Mouse (Mus musculus): ENCODE measurements at regions not wholly inside any gene's neighbourhood (a gene's known extent, or its start where the extent isn't known, plus 50 kb on each side); places are given as distances from the start of the nearest gene placed in this dataset.

DNA sequence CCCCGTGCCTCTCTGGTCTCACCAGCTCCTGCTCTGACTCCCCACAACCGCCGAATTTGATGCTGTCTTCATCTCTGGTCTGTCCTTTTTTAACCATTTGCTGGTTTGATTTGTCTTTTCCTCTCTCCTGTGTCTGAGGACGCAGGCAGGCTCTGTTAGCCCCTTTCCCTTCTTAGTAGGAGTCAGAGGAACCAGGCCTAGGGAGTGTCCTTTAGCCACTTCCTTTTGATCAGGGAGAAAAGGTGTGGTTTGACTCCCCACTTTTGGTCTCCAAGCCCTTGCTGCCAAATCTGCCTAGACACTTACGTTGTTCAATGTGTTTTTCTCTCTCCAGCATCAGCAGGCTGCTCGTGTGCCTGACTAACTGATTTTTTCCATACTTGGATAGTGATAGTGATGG, 120.5 kb downstream of the Lrrc30 start:
- Histone ChIP-seq H3K27ac (ENCODE audit: control insufficient read depth, insufficient read depth, low read depth, low read length, poor library complexity) (no peak overlapping the region), H3K4me1 (ENCODE audit: control insufficient read depth, insufficient read depth, low read length) (no peaks in the 10 kb centered on the region), H3K4me3 (replicated peaks; ENCODE audit: control insufficient read depth, low read depth, low read length) (no peak overlapping the region)
- TF ChIP-seq CTCF (IDR thresholded peaks at IDR 0.05; ENCODE audit: control insufficient read depth, insufficient read depth, low read length) = no peak
- TF ChIP-seq POLR2A (IDR thresholded peaks at IDR 0.05; ENCODE audit: borderline replicate concordance, control insufficient read depth, low read depth, low read length) = no peak
- WGBS = 40% methylated on average over 6 of the region's 6 CpGs

DNA sequence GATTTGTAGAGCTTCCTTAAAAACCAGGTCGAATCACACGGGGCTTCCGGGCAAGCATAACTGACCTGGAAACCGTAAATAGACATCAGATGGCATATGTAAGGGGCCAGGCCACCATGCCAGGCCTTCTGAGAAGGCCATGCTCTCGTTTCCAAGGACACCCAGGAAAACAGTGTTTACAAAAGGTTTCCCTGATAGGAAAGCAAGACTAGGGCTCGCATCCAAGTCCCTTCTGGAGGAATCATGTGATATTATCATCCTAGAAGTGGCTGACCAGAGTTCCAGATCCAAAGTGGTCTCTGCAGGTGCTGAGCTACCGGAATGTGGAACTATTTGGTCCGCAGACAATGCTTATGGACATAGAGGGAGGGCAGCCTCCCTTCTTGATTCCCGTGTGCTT, 122.6 kb downstream of the Lrrc30 start:
- WGBS = 84% methylated on average over 9 of the region's 9 CpGs
- H3K27ac ChIP-seq (ENCODE audit: control insufficient read depth, insufficient read depth, low read depth, low read length, poor library complexity) = no peak overlapping the region
- no peak for TF ChIP-seq CTCF (IDR thresholded peaks at IDR 0.05; ENCODE audit: control insufficient read depth, insufficient read depth, low read length)
- no peak for TF ChIP-seq POLR2A (IDR thresholded peaks at IDR 0.05; ENCODE audit: borderline replicate concordance, control insufficient read depth, low read depth, low read length)
- H3K4me1 ChIP-seq (ENCODE audit: control insufficient read depth, insufficient read depth, low read length) = no peaks in the 10 kb centered on the region
- H3K4me3 ChIP-seq (replicated peaks; ENCODE audit: control insufficient read depth, low read depth, low read length) = no peak overlapping the region

DNA sequence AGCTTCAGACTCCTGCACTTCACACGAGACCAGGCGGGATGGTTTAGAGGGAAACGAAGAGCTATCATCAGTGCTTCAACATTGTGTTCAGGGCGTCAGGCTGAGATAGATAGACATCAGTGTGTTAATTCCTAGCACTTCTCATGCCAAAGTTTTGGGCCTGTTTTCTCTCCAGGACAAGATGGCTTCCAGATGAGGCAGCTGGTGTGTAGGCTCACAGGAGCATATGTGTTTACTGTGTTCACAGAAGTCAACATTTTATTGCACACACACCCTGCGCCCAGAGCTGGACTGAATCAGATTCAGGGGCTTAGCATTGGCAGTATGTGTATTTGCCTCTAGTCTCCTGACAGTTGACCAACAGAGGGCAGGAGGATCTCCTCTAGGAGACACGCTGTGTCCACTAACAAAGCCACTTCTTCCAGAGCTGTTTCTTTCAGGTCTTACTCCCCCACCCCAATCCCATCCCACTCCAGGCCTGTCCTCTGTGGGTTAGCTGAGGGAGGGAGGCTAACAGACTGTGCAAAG, 123.4 kb downstream of the Lrrc30 start:
- H3K27ac ChIP-seq (ENCODE audit: control insufficient read depth, insufficient read depth, low read depth, low read length, poor library complexity) = no peak overlapping the region
- H3K4me1 ChIP-seq (ENCODE audit: control insufficient read depth, insufficient read depth, low read length) = no peaks in the 10 kb centered on the region
- TF ChIP-seq CTCF (IDR thresholded peaks at IDR 0.05; ENCODE audit: control insufficient read depth, insufficient read depth, low read length) (no peak), POLR2A (IDR thresholded peaks at IDR 0.05; ENCODE audit: borderline replicate concordance, control insufficient read depth, low read depth, low read length) (no peak)
- H3K4me3 ChIP-seq (replicated peaks; ENCODE audit: control insufficient read depth, low read depth, low read length) = no peak overlapping the region
- 80% methylated on average over 6 of the region's 6 CpGs for WGBS

DNA sequence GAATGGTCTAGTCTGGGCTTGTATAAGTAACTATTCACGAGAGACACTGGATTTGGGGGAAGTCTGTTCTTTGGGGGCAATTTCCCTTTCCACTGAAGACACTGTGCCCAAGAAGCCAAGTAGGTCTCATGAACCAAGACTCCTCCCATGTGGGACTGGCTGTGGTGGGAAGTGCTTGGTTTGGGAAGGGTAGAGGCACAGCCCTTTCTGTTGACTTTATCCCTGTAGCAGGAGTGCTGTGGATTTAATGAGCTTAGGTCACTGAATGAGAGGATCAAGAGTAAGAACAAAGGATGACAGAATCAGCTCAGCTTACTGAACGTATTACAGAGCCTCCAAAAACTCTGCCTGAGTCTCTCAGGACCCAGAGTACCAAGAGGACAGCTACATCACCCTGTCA, 124.2 kb downstream of the Lrrc30 start:
- 64% methylated on average over 2 of the region's 2 CpGs for WGBS
- H3K4me3 ChIP-seq (replicated peaks; ENCODE audit: control insufficient read depth, low read depth, low read length) = no peak overlapping the region
- H3K27ac ChIP-seq (ENCODE audit: control insufficient read depth, insufficient read depth, low read depth, low read length, poor library complexity) = no peak overlapping the region
- TF ChIP-seq POLR2A (IDR thresholded peaks at IDR 0.05; ENCODE audit: borderline replicate concordance, control insufficient read depth, low read depth, low read length) (no peak), CTCF (IDR thresholded peaks at IDR 0.05; ENCODE audit: control insufficient read depth, insufficient read depth, low read length) (no peak)
- no peaks in the 10 kb centered on the region for H3K4me1 ChIP-seq (ENCODE audit: control insufficient read depth, insufficient read depth, low read length)

DNA sequence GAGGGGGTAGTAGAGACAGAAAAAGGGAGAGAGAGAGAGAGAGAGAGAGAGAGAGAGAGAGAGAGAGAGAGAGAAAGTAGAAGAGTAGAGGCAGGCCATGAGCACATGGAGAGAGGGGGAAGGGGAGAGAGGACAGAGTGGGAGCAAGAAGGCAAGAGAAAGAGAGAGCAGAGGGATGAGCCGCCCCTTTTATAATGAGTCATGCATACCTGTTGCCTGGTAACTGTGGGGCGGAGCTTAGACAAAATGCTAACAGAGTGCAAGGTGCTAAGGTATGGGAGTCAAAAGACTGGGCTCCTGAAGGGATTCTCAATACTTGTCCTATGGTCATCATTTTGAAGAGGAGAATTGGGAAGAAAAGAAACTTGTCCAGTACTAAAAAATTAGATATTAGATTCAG, 126.1 kb downstream of the Lrrc30 start:
- Histone ChIP-seq H3K4me1 (ENCODE audit: control insufficient read depth, insufficient read depth, low read length) (no peaks in the 10 kb centered on the region), H3K27ac (ENCODE audit: control insufficient read depth, insufficient read depth, low read depth, low read length, poor library complexity) (no peak overlapping the region), H3K4me3 (replicated peaks; ENCODE audit: control insufficient read depth, low read depth, low read length) (no peak overlapping the region)
- no peak for TF ChIP-seq POLR2A (IDR thresholded peaks at IDR 0.05; ENCODE audit: borderline replicate concordance, control insufficient read depth, low read depth, low read length)
- no peak for TF ChIP-seq CTCF (IDR thresholded peaks at IDR 0.05; ENCODE audit: control insufficient read depth, insufficient read depth, low read length)
- WGBS = 77% methylated on average over 2 of the region's 2 CpGs

DNA sequence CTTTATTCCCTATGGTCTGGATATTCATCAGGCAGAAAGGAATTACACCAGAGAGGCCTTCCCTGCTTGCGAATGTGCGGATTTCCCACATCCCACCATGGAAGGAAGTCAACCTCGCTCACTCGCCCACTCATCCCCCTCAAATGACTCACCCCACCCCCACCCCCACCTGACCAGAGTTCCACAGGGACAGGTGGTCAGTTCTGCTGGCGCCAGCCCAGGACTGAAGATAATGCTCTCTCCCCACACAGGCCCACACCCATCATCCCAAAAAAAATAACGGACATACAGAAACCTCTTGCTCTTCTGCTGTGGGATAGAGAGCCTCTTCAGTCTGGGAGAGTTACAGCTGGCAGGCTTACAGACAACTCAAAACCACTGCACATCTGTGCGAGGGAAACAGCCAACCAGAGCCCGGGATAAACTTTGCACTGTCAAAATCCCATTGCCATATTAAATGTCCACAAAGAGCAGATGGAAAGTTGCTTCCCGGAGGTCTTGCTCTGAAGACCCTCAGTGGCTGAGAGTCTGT, 128.0 kb downstream of the Lrrc30 start:
- TF ChIP-seq POLR2A (IDR thresholded peaks at IDR 0.05; ENCODE audit: borderline replicate concordance, control insufficient read depth, low read depth, low read length) (no peak), CTCF (IDR thresholded peaks at IDR 0.05; ENCODE audit: control insufficient read depth, insufficient read depth, low read length) (no peak)
- Histone ChIP-seq H3K27ac (ENCODE audit: control insufficient read depth, insufficient read depth, low read depth, low read length, poor library complexity) (no peak overlapping the region), H3K4me1 (ENCODE audit: control insufficient read depth, insufficient read depth, low read length) (no peaks in the 10 kb centered on the region), H3K4me3 (replicated peaks; ENCODE audit: control insufficient read depth, low read depth, low read length) (no peak overlapping the region)
- WGBS = 58% methylated on average over 9 of the region's 9 CpGs

DNA sequence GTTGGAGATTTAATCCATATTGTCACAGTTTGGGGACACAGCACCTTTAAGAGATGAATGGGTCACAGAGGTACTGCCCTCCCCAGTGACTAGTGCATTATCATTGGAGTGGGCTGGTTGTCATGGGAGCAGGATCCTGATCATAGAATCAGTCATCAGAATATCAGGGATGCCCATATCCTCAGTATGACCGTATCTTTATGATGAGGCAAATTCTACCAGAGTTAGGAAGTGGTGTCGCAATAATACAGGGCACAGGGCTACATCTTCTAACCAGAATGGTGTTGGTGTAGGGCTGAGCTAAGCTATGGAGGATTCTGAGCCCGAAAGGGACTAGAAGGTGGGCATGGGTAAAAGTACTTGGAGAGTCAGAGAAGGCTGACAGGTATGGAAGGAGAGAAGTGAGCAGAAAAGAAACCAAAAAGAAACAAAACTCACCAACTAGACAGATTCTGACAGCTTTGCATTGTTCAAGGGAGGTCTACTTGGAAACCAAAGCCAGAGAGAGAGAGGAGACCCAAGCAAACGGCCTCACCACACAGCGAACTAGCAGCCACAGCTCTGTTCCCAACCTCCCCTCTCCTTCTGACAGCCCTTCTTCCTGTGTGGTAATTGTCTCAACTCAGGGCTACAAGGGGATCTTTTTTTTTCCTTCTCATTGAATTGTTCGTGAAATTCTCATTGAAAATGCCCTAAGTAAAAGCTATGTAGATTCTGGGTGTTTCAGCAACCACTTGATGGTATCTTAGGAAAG, 129.2 kb downstream of the Lrrc30 start:
- H3K4me1 ChIP-seq (ENCODE audit: control insufficient read depth, insufficient read depth, low read length) = no peaks in the 10 kb centered on the region
- 16% methylated on average over 6 of the region's 6 CpGs for WGBS
- no peak overlapping the region for H3K4me3 ChIP-seq (replicated peaks; ENCODE audit: control insufficient read depth, low read depth, low read length)
- H3K27ac ChIP-seq (ENCODE audit: control insufficient read depth, insufficient read depth, low read depth, low read length, poor library complexity) = no peak overlapping the region
- TF ChIP-seq POLR2A (IDR thresholded peaks at IDR 0.05; ENCODE audit: borderline replicate concordance, control insufficient read depth, low read depth, low read length) (no peak), CTCF (IDR thresholded peaks at IDR 0.05; ENCODE audit: control insufficient read depth, insufficient read depth, low read length) (no peak)

DNA sequence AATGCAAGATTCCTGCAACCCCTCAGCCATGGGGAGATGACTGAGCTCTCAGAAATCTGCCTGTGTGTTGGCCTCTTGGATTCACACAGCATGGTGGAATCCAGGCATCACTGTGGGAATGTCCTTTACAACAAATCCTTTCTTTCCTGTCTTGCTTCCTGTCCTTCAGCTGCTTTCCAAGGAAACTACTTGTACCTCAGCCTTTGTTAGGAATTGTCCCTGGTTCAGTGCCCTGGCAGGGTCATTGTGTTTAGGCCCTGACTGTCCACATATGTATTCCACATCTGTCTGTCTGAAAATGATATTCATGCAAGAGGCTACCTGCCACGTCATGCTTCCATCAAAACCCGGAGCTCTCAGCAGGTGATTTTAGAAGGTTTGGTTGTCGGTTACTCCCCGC, 129.9 kb downstream of the Lrrc30 start:
- no peak for TF ChIP-seq POLR2A (IDR thresholded peaks at IDR 0.05; ENCODE audit: borderline replicate concordance, control insufficient read depth, low read depth, low read length)
- no peak for TF ChIP-seq CTCF (IDR thresholded peaks at IDR 0.05; ENCODE audit: control insufficient read depth, insufficient read depth, low read length)
- Histone ChIP-seq H3K4me1 (ENCODE audit: control insufficient read depth, insufficient read depth, low read length) (no peaks in the 10 kb centered on the region), H3K4me3 (replicated peaks; ENCODE audit: control insufficient read depth, low read depth, low read length) (no peak overlapping the region), H3K27ac (ENCODE audit: control insufficient read depth, insufficient read depth, low read depth, low read length, poor library complexity) (no peak overlapping the region)
- WGBS = 69% methylated on average over 4 of the region's 4 CpGs

Data from bone marrow, adult 2 months (tissue).